Mouse (Mus musculus): ENCODE data around the gene Rwdd1.
"Not testable (repeated sequence)": the region's sequence is repeated elsewhere in the genome, so short reads cannot be mapped to it uniquely, and the experiment has no call there.

The Rwdd1 gene

GRCm38 (mm10) chr10:34019302-34020075 lies at the start of gene Rwdd1:
Gene Rwdd1 (minus strand): TSS chr10:34019624.
- peak; percentile 94 to 98 for DNase-seq (ENCODE audit: low spot score in 2 of 2)

- no peak for DNase-seq (ENCODE audit: low spot score in 2 of 2)
These were observed 47.2 kb upstream of the Rwdd1 start for GRCm38 (mm10) chr10:34066591-34066990.

- no peak for DNase-seq (ENCODE audit: low spot score in 2 of 2)
These were observed 34.6 kb upstream of the Rwdd1 start for GRCm38 (mm10) chr10:34053987-34054386.

GRCm38 (mm10) chr10:34044210-34044609 lies 24.8 kb upstream of the Rwdd1 start, which contains the start of gene Calhm4:
Gene Calhm4 (minus strand): TSS chr10:34044310.
- no peak for DNase-seq (ENCODE audit: low spot score in 2 of 2)

- DNase-seq (ENCODE audit: low spot score in 2 of 2): no peak
These were observed 18.0 kb upstream of the Rwdd1 start, which contains the start of gene Trappc3l for GRCm38 (mm10) chr10:34037401-34037800. Gene Trappc3l (plus strand): TSS chr10:34037597.

GRCm38 (mm10) chr10:34036587-34036986 lies 17.2 kb upstream of the Rwdd1 start:
- DNase-seq (ENCODE audit: low spot score in 2 of 2): peak in 1 of 2 experiments; percentile 18

GRCm38 (mm10) chr10:34033630-34034305 lies 14.3 kb upstream of the Rwdd1 start:
- DNase-seq (ENCODE audit: low spot score in 2 of 2): peak; percentile 16 to 78

- no peak for DNase-seq (ENCODE audit: low spot score in 2 of 2)
These were observed 10.9 kb upstream of the Rwdd1 start for GRCm38 (mm10) chr10:34030322-34030721.

GRCm38 (mm10) chr10:34018746-34019301 lies 600 bp downstream of the Rwdd1 start:
- peak in 1 of 2 experiments; percentile 12 for DNase-seq (ENCODE audit: low spot score in 2 of 2)

- no peak for DNase-seq (ENCODE audit: low spot score in 2 of 2)
These were observed 6.2 kb downstream of the Rwdd1 start for GRCm38 (mm10) chr10:34013241-34013640.

- no peak for DNase-seq (ENCODE audit: low spot score in 2 of 2)
These were observed 6.8 kb downstream of the Rwdd1 start for GRCm38 (mm10) chr10:34012581-34012980.

- DNase-seq (ENCODE audit: low spot score in 2 of 2): no peak
These were observed 21.0 kb downstream of the Rwdd1 start for GRCm38 (mm10) chr10:33998397-33998796.

GRCm38 (mm10) chr10:33996686-33997085 lies 22.7 kb downstream of the Rwdd1 start:
- not testable (repeated sequence) for DNase-seq (ENCODE audit: low spot score in 2 of 2)

- DNase-seq (ENCODE audit: low spot score in 2 of 2): peak in 1 of 2 experiments; percentile 79
These were observed 32.7 kb downstream of the Rwdd1 start for GRCm38 (mm10) chr10:33986771-33987170.

- DNase-seq (ENCODE audit: low spot score in 2 of 2): no peak
These were observed 44.5 kb downstream of the Rwdd1 start for GRCm38 (mm10) chr10:33974781-33975494.

- DNase-seq (ENCODE audit: low spot score in 2 of 2): no peak
These were observed 66.9 kb downstream of the Rwdd1 start for GRCm38 (mm10) chr10:33952509-33952908.

- DNase-seq (ENCODE audit: low spot score in 2 of 2): peak; percentile 37 to 86
These were observed 68.4 kb downstream of the Rwdd1 start, which contains the start of gene Zup1 for GRCm38 (mm10) chr10:33950803-33951583. Gene Zup1 (minus strand): TSS chr10:33951269.
